Mouse (Mus musculus): Measurements from ENCODE around the gene Ccdc171.

Ccdc171 gene

GRCm38 (mm10) chr4:83791811-83792210, 266.5 kb downstream of the Ccdc171 start:
- DNase-seq (ENCODE audit: low read depth, low spot score) = peak; percentile 57

- DNase-seq (ENCODE audit: low read depth, low spot score) = peak; percentile 80
Observed at GRCm38 (mm10) chr4:83794315-83794922, 269.1 kb downstream of the Ccdc171 start.

GRCm38 (mm10) chr4:83794930-83795459, 269.6 kb downstream of the Ccdc171 start:
- DNase-seq (ENCODE audit: low read depth, low spot score) = no peak

GRCm38 (mm10) chr4:83797976-83798375, 272.6 kb downstream of the Ccdc171 start:
- DNase-seq (ENCODE audit: low read depth, low spot score) = no peak

GRCm38 (mm10) chr4:83798674-83799430, 273.5 kb downstream of the Ccdc171 start:
- DNase-seq (ENCODE audit: low read depth, low spot score) = no peak

- no peak for DNase-seq (ENCODE audit: low read depth, low spot score)
Observed at GRCm38 (mm10) chr4:83800402-83800801, 275.1 kb downstream of the Ccdc171 start.

GRCm38 (mm10) chr4:83816925-83817324, 291.6 kb downstream of the Ccdc171 start:
- DNase-seq (ENCODE audit: low read depth, low spot score) = no peak

GRCm38 (mm10) chr4:83829718-83830459, 304.5 kb downstream of the Ccdc171 start:
- no peak for DNase-seq (ENCODE audit: low read depth, low spot score)

- peak; percentile 86 for DNase-seq (ENCODE audit: low read depth, low spot score)
Observed at GRCm38 (mm10) chr4:83830891-83831880, 305.8 kb downstream of the Ccdc171 start.

- DNase-seq (ENCODE audit: low read depth, low spot score) = no peak
Observed at GRCm38 (mm10) chr4:83839077-83839476, 313.7 kb downstream of the Ccdc171 start.

- DNase-seq (ENCODE audit: low read depth, low spot score) = no peak
Observed at GRCm38 (mm10) chr4:83846304-83846703, 321.0 kb downstream of the Ccdc171 start.

- no peak for DNase-seq (ENCODE audit: low read depth, low spot score)
Observed at GRCm38 (mm10) chr4:83853885-83854284, 328.5 kb downstream of the Ccdc171 start.

- no peak for DNase-seq (ENCODE audit: low read depth, low spot score)
Observed at GRCm38 (mm10) chr4:83861706-83862105, 336.4 kb downstream of the Ccdc171 start.

GRCm38 (mm10) chr4:83862295-83862694, 336.9 kb downstream of the Ccdc171 start:
- DNase-seq (ENCODE audit: low read depth, low spot score) = no peak

GRCm38 (mm10) chr4:83876600-83876999, 351.3 kb downstream of the Ccdc171 start:
- DNase-seq (ENCODE audit: low read depth, low spot score) = no peak

- no peak for DNase-seq (ENCODE audit: low read depth, low spot score)
Observed at GRCm38 (mm10) chr4:83878236-83878635, 352.9 kb downstream of the Ccdc171 start.

GRCm38 (mm10) chr4:83888459-83889054, 363.2 kb downstream of the Ccdc171 start:
- no peak for DNase-seq (ENCODE audit: low read depth, low spot score)

- no peak for DNase-seq (ENCODE audit: low read depth, low spot score)
Observed at GRCm38 (mm10) chr4:83902081-83902645, 376.8 kb downstream of the Ccdc171 start.
